Mouse (Mus musculus) kidney, postnatal 0 days (tissue): ENCODE measurements around the gene Fbln5. TPM values are rescaled to one million over a fixed set of nuclear protein-coding genes. Genes with fewer than 3 reads are reported as not detected.

Experiments used
- ATAC-seq: fragments of 200-750 bp; cut with Nextera tagmentation; replicated peaks from 2 replicates; pipeline ENCODE4 v1.8.0; 2017; ENCODE audit warnings: low read depth, moderate number of reproducible peaks, moderate TSS enrichment, moderate library complexity; ENCODE audit not compliant: low FRiP score
- DNase-seq: peaks from one replicate; pipeline ENCODE4 v3.0.0-alpha.2; 2016; ENCODE audit warnings: low spot score
- H3K27ac ChIP-seq: fragments of 300-500 bp; sonication (generic); 2 replicates; pipeline ENCODE4 v1.5.1; 2014; ENCODE audit warnings: mild to moderate bottlenecking
- H3K27me3 ChIP-seq: fragments of 300-500 bp; sonication (generic); 2 replicates; pipeline ENCODE4 v1.6.1; 2014; ENCODE audit warnings: low read length, mixed read lengths; ENCODE audit not compliant: insufficient read depth
- H3K36me3 ChIP-seq: fragments of 300-500 bp; sonication (generic); 2 replicates; pipeline ENCODE4 v1.6.1; 2014; ENCODE audit warnings: low read length, mixed read lengths; ENCODE audit not compliant: insufficient read depth
- H3K4me1 ChIP-seq: fragments of 300-500 bp; sonication (generic); replicated peaks from 2 replicates; pipeline ENCODE4 v1.6.1; 2014; ENCODE audit warnings: antibody characterized with exemption, low read length, mixed read lengths; ENCODE audit not compliant: insufficient read depth
- H3K4me2 ChIP-seq: fragments of 300-500 bp; sonication (generic); 2 replicates; pipeline ENCODE4 v1.6.1; 2014; ENCODE audit warnings: mild to moderate bottlenecking, low read length, moderate library complexity, mixed read lengths
- H3K4me3 ChIP-seq: fragments of 300-500 bp; sonication (generic); replicated peaks from 2 replicates; pipeline ENCODE4 v1.5.1; 2014; ENCODE audit warnings: low read depth, low read length
- H3K9ac ChIP-seq: fragments of 300-500 bp; sonication (generic); 2 replicates; pipeline ENCODE4 v1.6.1; 2014; ENCODE audit warnings: low read depth, low read length
- H3K9me3 ChIP-seq: fragments of 300-500 bp; sonication (generic); replicated peaks from 2 replicates; pipeline ENCODE4 v1.6.1; 2016; ENCODE audit warnings: low read length, inconsistent platforms, mixed read lengths
- CTCF ChIP-seq: IDR thresholded peaks from 2 replicates; pipeline ENCODE4 v1.5.1; 2016; ENCODE audit warnings: antibody characterized with exemption, low read depth, mild to moderate bottlenecking, moderate library complexity
- WGBS: fragments of 180-500 bp; shearing (Covaris S2); extraction: QIAGEN DNeasy Blood & Tissue Kit; methylation state at CpG from one replicate; pipeline ENCODE4 v1.1.7; 2014; 5-methylcytosine and 5-hydroxymethylcytosine counted together
- polyA plus RNA-seq: library from polyadenylated mRNA; unstranded; fragments of >200 nt; fragmentation: Nextera tagmentation; extraction: Ambion mirVana; gene quantifications from 2 replicates; pipeline ENCODE4 v1.2.1, GENCODE M21; 2015

Gene Fbln5
- polyA plus RNA-seq, 1 experiment from 2014 or later, result 162 TPM

- H3K9ac ChIP-seq, result no peak overlapping the region
- no peaks in the 10 kb centered on the region for H3K9me3 ChIP-seq
- no peak overlapping the region for H3K4me2 ChIP-seq
- TF ChIP-seq CTCF, result no peak
- no peaks in the 10 kb centered on the region for H3K36me3 ChIP-seq
- H3K4me3 ChIP-seq, result no peak overlapping the region
- DNase-seq (no peak), ATAC-seq (no peak)
- no peak overlapping the region for H3K27ac ChIP-seq
- 0 out of 2 replicates have a peak, but pooled peaks cover 4% of the 10 kb centered on the region for H3K4me1 ChIP-seq
- H3K27me3 ChIP-seq, result no peaks in the 10 kb centered on the region
Observed at GRCm38 (mm10) chr12:101758698-101759097, 60.2 kb downstream of the Fbln5 start.

GRCm38 (mm10) chr12:101742375-101742774 is 76.5 kb downstream of the Fbln5 start:
- Histone ChIP-seq H3K4me3 (no peak overlapping the region), H3K27ac (no peak overlapping the region), H3K4me2 (no peak overlapping the region), H3K9ac (no peak overlapping the region), H3K27me3 (no peaks in the 10 kb centered on the region), H3K36me3 (no peaks in the 10 kb centered on the region), H3K4me1 (no peaks in the 10 kb centered on the region), H3K9me3 (no peaks in the 10 kb centered on the region)
- DNase-seq, result no peak
- 64% methylated on average over 2 of the region's 2 CpGs for WGBS
- TF ChIP-seq CTCF, result no peak
- ATAC-seq, result no peak

- Histone ChIP-seq H3K9me3 (no peaks in the 10 kb centered on the region), H3K4me1 (no peaks in the 10 kb centered on the region), H3K36me3 (no peaks in the 10 kb centered on the region), H3K4me2 (no peak overlapping the region), H3K4me3 (no peak overlapping the region), H3K9ac (no peak overlapping the region), H3K27ac (peak overlapping the region; percentile 65; the same call in 1 of the 2 replicates), H3K27me3 (no peaks in the 10 kb centered on the region)
- no peak for TF ChIP-seq CTCF
- peak; percentile 35 for DNase-seq
- WGBS, result 34% methylated on average over 2 of the region's 2 CpGs
- ATAC-seq, result no peak
Observed at GRCm38 (mm10) chr12:101740486-101740885, 78.4 kb downstream of the Fbln5 start.

- DNase-seq, result peak; percentile 80
- WGBS, result 5% methylated on average over 2 of the region's 2 CpGs
Observed at GRCm38 (mm10) chr12:101740045-101740444, 78.8 kb downstream of the Fbln5 start.

GRCm38 (mm10) chr12:101718755-101719150 is 100.1 kb downstream of the Fbln5 start:
- Histone ChIP-seq H3K27ac (no peak overlapping the region), H3K9ac (peak overlapping the region; percentile 39; the same call in 1 of the 2 replicates), H3K36me3 (no peaks in the 10 kb centered on the region), H3K4me3 (peak overlapping the region; percentile 69), H3K9me3 (no peaks in the 10 kb centered on the region), H3K27me3 (peaks cover 4% of the 10 kb centered on the region; the same call in 1 of the 2 replicates), H3K4me2 (peak overlapping the region; percentile 99), H3K4me1 (no peaks in the 10 kb centered on the region)
- 2% methylated on average over 9 of the region's 9 CpGs for WGBS
- no peak for DNase-seq
- ATAC-seq, result peak; percentile 77
- TF ChIP-seq CTCF, result no peak

More at GRCm38 (mm10) chr12:101740045-101740444, 78.8 kb downstream of the Fbln5 start:
- Histone ChIP-seq H3K4me2 (no peak overlapping the region), H3K9ac (no peak overlapping the region), H3K9me3 (no peaks in the 10 kb centered on the region), H3K27ac (peak overlapping the region; percentile 65; the same call in 1 of the 2 replicates), H3K4me1 (no peaks in the 10 kb centered on the region), H3K4me3 (no peak overlapping the region), H3K27me3 (no peaks in the 10 kb centered on the region), H3K36me3 (no peaks in the 10 kb centered on the region)
- ATAC-seq, result no peak; the same call in 1 of the 2 replicates
- no peak for TF ChIP-seq CTCF

GRCm38 (mm10) chr12:101718054-101718754 is 100.7 kb downstream of the Fbln5 start, which contains the start of gene Tc2n:
Gene Tc2n, minus strand, starts transcription at chr12:101718523.
- peak; percentile 99 for ATAC-seq
- no peak for TF ChIP-seq CTCF

More at GRCm38 (mm10) chr12:101718054-101718754, 100.7 kb downstream of the Fbln5 start, which contains the start of gene Tc2n:
- peak; percentile 67 for DNase-seq
- no peak within 1 kb of the TSS for H3K27ac ChIP-seq
- under 1% methylated on average over 72 of the region's 75 CpGs for WGBS
- H3K36me3 ChIP-seq, result no peaks in the 10 kb centered on the region
- H3K4me3 ChIP-seq, result peak within 1 kb of the TSS; percentile 69
- H3K9ac ChIP-seq, result peak within 1 kb of the TSS; percentile 39; the same call in 1 of the 2 replicates
- no peaks in the 10 kb centered on the region for H3K9me3 ChIP-seq
- H3K4me1 ChIP-seq, result no peaks in the 10 kb centered on the region
- peaks cover 4% of the 10 kb centered on the region; the same call in 1 of the 2 replicates for H3K27me3 ChIP-seq
- H3K4me2 ChIP-seq, result peak within 1 kb of the TSS; percentile 99
